Mouse (Mus musculus) liver, postnatal 0 days (tissue): ENCODE results near the gene Olfr46. TPM values are rescaled to one million over a fixed set of nuclear protein-coding genes. Genes with fewer than 3 reads are reported as not detected.
A peak's percentile ranks its signal among the peaks of the same experiment; 100 is the strongest.
"Not testable (repeated sequence)": the region's sequence is repeated elsewhere in the genome, so short reads cannot be mapped to it uniquely, and the experiment has no call there.

ENCODE experiments used
- ATAC-seq: fragments of 200-750 bp; cut with Nextera tagmentation; 2 replicates; pipeline ENCODE4 v1.8.0; 2017; ENCODE audit warnings: mild to moderate bottlenecking, moderate library complexity
- DNase-seq: peaks from one replicate; pipeline ENCODE4 v3.0.0-alpha.2; 2016
- H3K27ac ChIP-seq: fragments of 300-500 bp; sonication (generic); 2 replicates; pipeline ENCODE4 v1.5.1; 2014; ENCODE audit warnings: antibody characterized with exemption, moderate library complexity, mild to moderate bottlenecking, low read depth
- H3K27me3 ChIP-seq: fragments of 300-500 bp; sonication (generic); 2 replicates; pipeline ENCODE4 v1.6.1; 2014; ENCODE audit warnings: low read length, control low read depth, mixed read lengths; ENCODE audit not compliant: insufficient read depth
- H3K36me3 ChIP-seq: fragments of 300-500 bp; sonication (generic); replicated peaks from 2 replicates; pipeline ENCODE4 v1.6.1; 2014; ENCODE audit warnings: mild to moderate bottlenecking, control low read depth, low read length, moderate library complexity, mixed read lengths; ENCODE audit not compliant: insufficient read depth
- H3K4me1 ChIP-seq: fragments of 300-500 bp; sonication (generic); 2 replicates; pipeline ENCODE4 v1.6.1; 2014; ENCODE audit warnings: antibody characterized with exemption, mild to moderate bottlenecking, control low read depth; ENCODE audit not compliant: insufficient read depth
- H3K4me2 ChIP-seq: fragments of 300-500 bp; sonication (generic); 2 replicates; pipeline ENCODE4 v1.6.1; 2014; ENCODE audit warnings: low read depth, mild to moderate bottlenecking, low read length, moderate library complexity, mixed read lengths
- H3K4me3 ChIP-seq: fragments of 300-500 bp; sonication (generic); 2 replicates; pipeline ENCODE4 v1.5.1; 2014; ENCODE audit warnings: low read depth, low read length
- H3K9ac ChIP-seq: fragments of 300-500 bp; sonication (generic); replicated peaks from 2 replicates; pipeline ENCODE4 v1.6.1; 2014; ENCODE audit warnings: mild to moderate bottlenecking, moderate library complexity
- H3K9me3 ChIP-seq: fragments of 300-500 bp; sonication (generic); 2 replicates; pipeline ENCODE4 v1.6.1; 2016; ENCODE audit warnings: mild to moderate bottlenecking, control low read depth, low read length, mixed read lengths
- CTCF ChIP-seq: sonication (generic); IDR thresholded peaks from 2 replicates; pipeline ENCODE4 v1.5.1; 2016; ENCODE audit warnings: antibody characterized with exemption, low read depth
- EP300 ChIP-seq: IDR thresholded peaks from 2 replicates; pipeline ENCODE4 v1.6.1; 2016; ENCODE audit warnings: antibody characterized with exemption, low read depth, mild to moderate bottlenecking
- WGBS: fragments of 180-500 bp; shearing (Covaris S2); extraction: QIAGEN DNeasy Blood & Tissue Kit; methylation state at CpG from one replicate; pipeline ENCODE4 v1.1.7; 2014; ENCODE audit not compliant: insufficient replicate concordance; 5-methylcytosine and 5-hydroxymethylcytosine counted together
- polyA plus RNA-seq: library from polyadenylated mRNA; unstranded; fragments of >200 nt; fragmentation: Nextera tagmentation; extraction: Ambion mirVana; gene quantifications from 2 replicates; pipeline ENCODE4 v1.2.1, GENCODE M21; 2015

Olfr46 gene
- polyA plus RNA-seq: not detected in 2 replicates

DNA sequence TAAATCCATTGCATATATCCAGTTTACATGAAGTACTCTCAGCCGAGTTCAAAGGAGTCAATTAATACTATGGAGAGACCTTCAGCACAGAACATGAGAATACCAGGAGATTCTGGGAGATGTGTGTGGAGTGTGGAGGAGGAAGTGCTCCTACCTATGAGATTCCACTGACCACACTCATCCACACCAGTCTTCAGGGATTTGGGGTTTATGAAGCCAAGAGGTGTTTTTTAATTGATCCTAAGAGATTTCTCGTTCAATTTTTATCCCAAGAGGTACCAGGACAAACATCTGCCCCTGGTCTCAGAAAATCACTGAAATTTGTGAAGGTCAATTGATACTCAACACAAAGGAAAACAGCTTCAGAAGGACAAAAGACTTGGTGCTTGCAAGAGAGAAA is at the start of gene Olfr46:
Gene Olfr46, plus strand, starts transcription at position 301 of the 400 bp plus-strand sequence.
- DNase-seq, H3K27me3 ChIP-seq, H3K9ac ChIP-seq, H3K4me2 ChIP-seq, H3K9me3 ChIP-seq, H3K4me3 ChIP-seq, H3K4me1 ChIP-seq, H3K27ac ChIP-seq, ATAC-seq, H3K36me3 ChIP-seq: not testable (repeated sequence)
- WGBS: 72% methylated on average over 2 of the region's 2 CpGs

DNA sequence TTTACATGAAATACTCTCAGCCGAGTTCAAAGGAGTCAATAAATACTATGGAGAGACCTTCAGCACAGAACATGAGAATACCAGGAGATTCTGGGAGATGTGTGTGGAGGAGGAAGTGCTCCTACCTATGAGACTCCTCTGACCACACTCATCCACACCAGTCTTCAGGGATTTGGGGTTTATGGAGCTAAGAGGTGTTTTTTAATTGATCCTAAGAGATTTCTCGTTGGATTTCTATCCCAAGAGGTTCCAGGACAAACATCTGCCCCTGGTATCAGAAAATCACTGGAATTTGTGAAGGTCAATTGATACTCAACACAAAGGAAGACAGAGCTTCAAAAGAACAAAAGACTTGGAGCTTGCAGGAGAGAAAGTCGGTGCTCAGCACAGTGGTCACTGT is 33.5 kb upstream of the Olfr46 start, which contains the start of gene Olfr538:
Gene Olfr538, plus strand, starts transcription at position 301 of the 400 bp plus-strand sequence.
- Histone ChIP-seq H3K27me3 (no peaks in the 10 kb centered on the region), H3K9ac (no peak within 1 kb of the TSS), H3K27ac (no peak within 1 kb of the TSS), H3K9me3 (no peaks in the 10 kb centered on the region), H3K4me3 (no peak within 1 kb of the TSS), H3K4me1 (no peaks in the 10 kb centered on the region), H3K36me3 (no peaks in the 10 kb centered on the region), H3K4me2 (no peak within 1 kb of the TSS)
- DNase-seq (no peak), ATAC-seq (no peak)
- no peak for TF ChIP-seq EP300
- TF ChIP-seq CTCF: no peak
- WGBS: 54% methylated on average over 3 of the region's 3 CpGs

DNA sequence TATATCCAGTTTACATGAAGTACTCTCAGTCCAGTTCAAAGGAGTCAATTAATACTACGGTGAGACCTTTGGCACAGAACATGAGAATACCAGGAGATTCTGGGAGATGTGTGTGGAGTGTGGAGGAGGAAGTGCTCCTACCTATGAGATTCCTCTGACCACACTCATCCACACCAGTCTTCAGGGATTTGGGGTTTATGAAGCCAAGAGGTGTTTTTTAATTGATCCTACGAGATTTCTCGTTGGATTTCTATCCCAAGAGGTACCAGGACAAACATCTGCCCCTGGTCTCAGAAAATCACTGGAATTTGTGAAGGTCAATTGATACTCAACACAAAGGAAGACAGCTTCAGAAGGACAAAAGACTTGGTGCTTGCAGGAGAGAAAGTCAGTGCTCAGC is 27.6 kb downstream of the Olfr46 start, which contains the start of gene Olfr61:
Gene Olfr61, plus strand, starts transcription at position 301 of the 400 bp plus-strand sequence.
- 69% methylated on average over 3 of the region's 3 CpGs for WGBS
- DNase-seq, H3K9me3 ChIP-seq: not testable (repeated sequence)

DNA sequence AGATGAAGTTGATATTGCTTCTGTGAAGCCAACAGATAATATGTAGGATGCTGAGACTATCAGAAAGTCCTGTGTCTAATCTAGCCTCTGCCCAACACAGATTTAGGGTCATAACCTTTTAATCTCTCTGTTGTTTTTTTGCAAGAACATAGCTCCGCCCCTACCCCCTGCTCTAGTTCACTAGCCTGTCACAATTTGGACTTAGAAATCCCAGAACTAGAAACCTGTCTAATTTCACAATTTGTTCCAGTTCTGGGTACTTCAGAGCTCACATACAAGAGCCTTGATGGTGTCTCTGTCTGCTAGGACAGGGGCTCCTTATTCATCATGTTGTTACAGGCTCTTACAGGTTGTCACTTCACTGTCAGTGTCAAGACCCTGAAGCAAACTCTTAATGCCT is 29.5 kb downstream of the Olfr46 start:
- H3K36me3 ChIP-seq: no peaks in the 10 kb centered on the region
- TF ChIP-seq EP300 (no peak), CTCF (no peak)
- no peaks in the 10 kb centered on the region for H3K27me3 ChIP-seq
- no peaks in the 10 kb centered on the region for H3K4me1 ChIP-seq
- H3K4me2 ChIP-seq: no peak overlapping the region
- no peak for DNase-seq
- H3K4me3 ChIP-seq: no peak overlapping the region
- H3K27ac ChIP-seq: no peak overlapping the region
- 60% methylated on average over 1 of the region's 1 CpGs for WGBS
- H3K9me3 ChIP-seq: no peaks in the 10 kb centered on the region
- peak; percentile 53; the same call in 1 of the 2 replicates for ATAC-seq
- H3K9ac ChIP-seq: no peak overlapping the region

More for the DNA sequence above, 27.6 kb downstream of the Olfr46 start, which contains the start of gene Olfr61:
- not testable (repeated sequence) for ATAC-seq, H3K9ac ChIP-seq, H3K27me3 ChIP-seq, H3K4me2 ChIP-seq, H3K4me1 ChIP-seq, H3K36me3 ChIP-seq, H3K27ac ChIP-seq, H3K4me3 ChIP-seq

DNA sequence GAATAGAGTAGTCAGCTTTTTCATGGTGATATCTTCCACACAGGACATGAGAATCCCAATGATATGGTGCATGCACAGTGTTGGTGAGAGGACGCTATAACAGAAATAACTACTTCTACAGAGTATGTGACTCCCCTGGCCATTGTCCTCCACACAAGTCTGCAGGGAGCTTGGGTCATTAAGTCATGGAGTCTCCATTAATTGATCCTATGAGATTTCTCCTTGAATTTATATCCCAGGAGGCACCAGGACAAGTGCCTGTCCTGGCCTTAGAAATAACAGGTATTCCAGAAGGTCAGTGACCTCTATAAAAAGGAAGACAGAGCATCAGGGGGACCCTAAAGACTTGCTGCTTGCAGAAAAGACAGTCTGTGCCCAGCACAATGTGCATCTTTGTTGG is 45.1 kb downstream of the Olfr46 start, which contains the start of gene Olfr53:
Gene Olfr53, plus strand, starts transcription at position 301 of the 400 bp plus-strand sequence.
- H3K27me3 ChIP-seq: no peaks in the 10 kb centered on the region
- no peaks in the 10 kb centered on the region for H3K4me1 ChIP-seq
- TF ChIP-seq CTCF: no peak
- TF ChIP-seq EP300: no peak
- no peak within 1 kb of the TSS for H3K4me3 ChIP-seq
- no peak within 1 kb of the TSS for H3K9ac ChIP-seq
- DNase-seq (no peak), ATAC-seq (no peak)
- WGBS: 73% methylated on average over 1 of the region's 1 CpGs
- no peaks in the 10 kb centered on the region for H3K36me3 ChIP-seq
- H3K9me3 ChIP-seq: no peaks in the 10 kb centered on the region
- no peak within 1 kb of the TSS for H3K4me2 ChIP-seq
- no peak within 1 kb of the TSS for H3K27ac ChIP-seq

DNA sequence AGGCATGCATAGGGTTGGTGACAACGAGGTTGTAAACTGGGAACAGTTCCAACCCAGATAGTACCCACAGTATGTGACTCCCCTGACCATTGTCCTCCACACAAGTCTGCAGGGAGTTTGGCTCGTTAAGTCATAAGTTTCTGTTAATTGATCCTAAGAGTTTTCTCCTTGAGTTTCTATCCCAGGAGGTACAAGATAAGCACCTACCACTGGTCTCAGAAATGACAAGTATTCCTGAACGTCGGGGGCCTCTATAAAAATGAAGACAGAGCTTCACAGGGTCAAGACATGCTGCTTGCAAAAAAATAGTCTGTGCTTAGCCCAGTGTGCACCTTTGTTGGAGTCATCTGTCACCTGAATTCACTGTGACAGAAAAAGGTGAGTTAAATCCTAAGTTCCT is 58.6 kb downstream of the Olfr46 start, which contains the start of gene Olfr539:
Gene Olfr539, plus strand, starts transcription at position 301 of the 400 bp plus-strand sequence.
- no peak within 1 kb of the TSS for H3K9ac ChIP-seq
- H3K4me2 ChIP-seq: no peak within 1 kb of the TSS
- no peak for DNase-seq
- no peaks in the 10 kb centered on the region for H3K9me3 ChIP-seq
- no peaks in the 10 kb centered on the region for H3K36me3 ChIP-seq
- 66% methylated on average over 4 of the region's 4 CpGs for WGBS
- no peak for ATAC-seq
- no peak within 1 kb of the TSS for H3K27ac ChIP-seq
- no peaks in the 10 kb centered on the region for H3K4me1 ChIP-seq
- TF ChIP-seq CTCF: no peak
- no peak for TF ChIP-seq EP300
- no peaks in the 10 kb centered on the region for H3K27me3 ChIP-seq
- H3K4me3 ChIP-seq: no peak within 1 kb of the TSS

Other genes with a start within 250 kb of the Olfr46 start
- gene Olfr60, start 239.6 kb upstream of the Olfr46 start, polyA plus RNA-seq: not detected in 2 replicates
- gene Olfr530, start 224.9 kb upstream of the Olfr46 start, polyA plus RNA-seq: not detected in 2 replicates
- not detected in 2 replicates for gene Olfr531, start 198.4 kb upstream of the Olfr46 start, polyA plus RNA-seq
- gene Olfr532, start 179.6 kb upstream of the Olfr46 start, polyA plus RNA-seq: not detected in 2 replicates
- gene Olfr533, start 137.9 kb upstream of the Olfr46 start, polyA plus RNA-seq: not detected in 2 replicates
- gene Olfr535, start 117.1 kb upstream of the Olfr46 start, polyA plus RNA-seq: not detected in 2 replicates
- gene Olfr536, start 93.9 kb upstream of the Olfr46 start, polyA plus RNA-seq: not detected in 2 replicates
- not detected in 2 replicates for gene Olfr538, start 33.4 kb upstream of the Olfr46 start, polyA plus RNA-seq
- gene Olfr61, start 27.7 kb downstream of the Olfr46 start, polyA plus RNA-seq: not detected in 2 replicates
- not detected in 2 replicates for gene Olfr53, start 45.2 kb downstream of the Olfr46 start, polyA plus RNA-seq
- not detected in 2 replicates for gene Olfr539, start 58.7 kb downstream of the Olfr46 start, polyA plus RNA-seq
- gene Olfr45, start 80.7 kb downstream of the Olfr46 start, polyA plus RNA-seq: not detected in 2 replicates
- not detected in 2 replicates for gene Olfr541, start 96.0 kb downstream of the Olfr46 start, polyA plus RNA-seq
- gene Cyp2e1, start 162.5 kb downstream of the Olfr46 start, polyA plus RNA-seq: 556 and 629 TPM in 2 replicates
- gene Syce1, start 186.6 kb downstream of the Olfr46 start, polyA plus RNA-seq: not detected in 2 replicates
- 0.14 and 0.21 TPM in 2 replicates for gene Zfp941, start 220.9 kb downstream of the Olfr46 start, polyA plus RNA-seq
- gene Urah, start 233.7 kb downstream of the Olfr46 start, polyA plus RNA-seq: 316 TPM in 2 replicates
- gene Scgb1c1, start 244.3 kb downstream of the Olfr46 start, polyA plus RNA-seq: not detected in 2 replicates
- gene Odf3, start 246.5 kb downstream of the Olfr46 start, polyA plus RNA-seq: not detected in 2 replicates